Mouse (Mus musculus) induced T-regulatory cell, adult 2 months (primary cell): ENCODE measurements at regions not wholly inside any gene's neighbourhood (a gene's known extent, or its start where the extent isn't known, plus 50 kb on each side); places are given as distances from the start of the nearest gene placed in this dataset.
A peak's percentile ranks its signal among the peaks of the same experiment; 100 is the strongest.

Experiments used
- DNase-seq: peaks from one replicate; pipeline ENCODE4 v3.0.0-alpha.2; 2012; ENCODE audit warnings: low read depth

GRCm38 (mm10) chr13:102135210-102135609 is 367.2 kb upstream of the Pik3r1 start:
- DNase-seq = no peak

GRCm38 (mm10) chr13:102142986-102143385 is 375.0 kb upstream of the Pik3r1 start:
- no peak for DNase-seq

DNA sequence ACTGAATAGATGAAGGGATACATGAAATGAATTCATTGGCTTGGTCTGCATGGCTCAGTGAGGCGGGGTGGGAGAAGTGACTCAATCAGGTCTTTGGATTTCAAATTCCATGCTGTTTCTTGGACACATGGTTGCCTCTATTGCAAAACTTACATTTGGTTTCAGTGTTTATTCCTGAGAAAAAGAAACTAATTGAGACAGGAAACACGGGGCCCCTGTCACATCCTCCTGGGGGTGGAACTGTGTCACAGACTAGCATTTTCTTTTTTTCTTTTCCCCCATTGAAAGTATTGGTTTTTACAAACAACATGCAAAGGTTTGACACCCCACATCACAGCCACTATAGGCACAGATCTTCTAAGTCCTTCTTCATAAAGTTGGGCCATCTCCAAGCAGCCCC is 375.8 kb upstream of the Pik3r1 start:
- peak; percentile 21 for DNase-seq

- DNase-seq = no peak
These were observed 380.0 kb upstream of the Pik3r1 start for GRCm38 (mm10) chr13:102148039-102148438.

GRCm38 (mm10) chr13:102153785-102154608 is 386.0 kb upstream of the Pik3r1 start:
- no peak for DNase-seq

DNA sequence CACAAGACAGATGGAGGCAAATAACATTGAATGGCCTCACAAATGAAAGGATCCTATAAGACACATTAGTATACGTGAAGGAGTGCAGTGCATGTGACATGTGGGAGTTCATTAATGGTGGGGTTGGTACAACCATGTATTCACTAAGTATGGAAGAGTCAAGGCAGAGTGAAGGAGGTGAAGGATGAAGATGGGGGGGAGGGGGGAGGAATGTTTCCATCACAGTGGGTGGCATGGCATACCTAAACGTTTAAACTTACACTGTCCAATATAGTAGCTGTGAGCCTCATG is 386.5 kb upstream of the Pik3r1 start:
- no peak for DNase-seq

DNA sequence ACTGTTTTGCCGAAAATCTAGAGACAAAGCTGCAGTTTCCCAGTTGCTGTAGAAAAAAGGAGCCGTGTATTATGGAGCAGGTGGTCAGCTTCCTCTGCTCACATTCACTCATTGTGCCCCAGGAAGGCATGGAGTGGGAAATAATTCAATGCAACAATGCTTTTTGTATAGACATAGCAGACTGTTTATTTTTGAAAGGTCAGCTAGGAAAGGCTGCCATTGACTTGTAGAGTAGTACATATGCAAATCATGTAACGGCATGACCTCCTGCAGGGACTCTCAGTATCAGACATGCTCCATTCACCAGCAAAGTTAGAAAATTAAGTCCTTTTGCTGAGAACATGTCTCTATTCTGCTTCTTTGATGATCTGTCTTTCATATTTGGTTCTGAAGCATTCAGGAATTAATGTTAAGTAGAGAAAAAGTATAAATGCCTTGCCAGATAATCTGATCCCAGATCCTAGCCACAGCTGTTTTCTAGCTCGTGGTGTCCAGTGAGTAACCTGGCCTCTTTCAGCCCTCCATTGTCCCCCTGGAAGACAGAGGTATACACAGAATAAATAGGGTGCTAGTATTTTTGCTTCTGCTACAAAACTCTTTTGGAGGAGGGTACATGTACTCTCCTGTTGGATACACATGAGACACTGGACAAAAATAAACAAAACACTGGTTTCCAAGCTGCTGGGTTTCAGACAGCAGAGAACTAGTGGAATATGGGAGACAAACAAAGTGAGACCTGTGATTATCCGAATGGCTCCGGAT is 389.5 kb upstream of the Pik3r1 start:
- DNase-seq = no peak

DNA sequence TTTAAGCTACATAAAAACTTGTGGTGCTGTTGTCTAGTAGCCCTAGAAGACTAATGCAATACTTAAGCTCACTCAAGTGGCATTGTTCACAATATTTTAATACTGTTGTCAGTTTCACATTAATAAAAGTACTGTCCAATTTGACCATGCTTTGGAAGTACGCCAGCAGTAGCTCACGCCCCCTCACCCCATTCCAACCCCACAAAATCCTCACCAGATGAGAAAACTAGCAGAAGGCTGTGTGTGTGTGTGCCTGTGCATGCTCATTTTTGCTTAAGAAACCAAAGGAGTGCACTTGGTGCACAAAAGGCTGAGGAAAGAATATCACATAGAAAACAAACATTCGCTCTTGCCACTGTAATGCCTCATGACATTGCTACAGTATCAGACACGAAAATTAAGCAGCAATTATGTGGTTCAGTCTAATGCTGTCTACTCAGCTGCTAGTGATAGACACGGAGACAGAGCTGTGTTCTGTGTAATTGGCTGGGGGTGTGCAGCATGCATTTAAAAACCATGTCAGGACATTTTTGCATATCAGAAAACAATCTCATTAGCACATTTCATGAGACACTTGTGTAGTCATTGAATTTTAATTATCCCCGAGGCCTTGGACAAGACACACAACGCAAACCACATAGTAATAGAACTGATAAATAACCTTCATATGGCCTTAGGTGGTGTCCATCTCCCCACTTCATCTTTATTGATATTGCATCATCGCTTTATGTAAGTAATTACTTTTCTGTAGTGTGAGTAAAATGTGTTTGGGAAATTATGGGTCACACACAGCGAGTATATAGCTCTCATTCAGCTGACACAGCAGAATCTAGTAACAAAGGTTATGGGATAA is 405.6 kb upstream of the Pik3r1 start:
- DNase-seq = no peak

GRCm38 (mm10) chr13:102174431-102174830 is 406.4 kb upstream of the Pik3r1 start:
- DNase-seq = no peak

DNA sequence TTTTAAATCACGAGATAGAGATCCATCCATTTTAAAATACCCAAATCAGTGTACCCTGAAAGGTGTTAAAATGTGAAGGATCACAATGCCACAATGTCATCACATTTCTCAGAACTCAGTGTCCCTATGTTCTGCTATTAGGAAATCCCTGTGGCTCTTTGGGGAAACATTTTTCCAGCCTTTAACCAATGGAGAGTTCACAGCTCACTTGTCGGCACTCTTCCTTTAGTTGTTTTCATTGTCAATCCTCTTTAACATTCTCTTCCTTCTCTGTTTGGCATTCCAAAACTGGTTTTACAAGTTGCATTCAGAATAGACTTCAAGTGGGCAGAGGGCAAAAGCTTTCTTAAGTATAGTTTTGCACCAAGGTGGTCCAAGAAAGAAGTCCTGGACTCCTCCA is 406.9 kb upstream of the Pik3r1 start:
- no peak for DNase-seq

DNA sequence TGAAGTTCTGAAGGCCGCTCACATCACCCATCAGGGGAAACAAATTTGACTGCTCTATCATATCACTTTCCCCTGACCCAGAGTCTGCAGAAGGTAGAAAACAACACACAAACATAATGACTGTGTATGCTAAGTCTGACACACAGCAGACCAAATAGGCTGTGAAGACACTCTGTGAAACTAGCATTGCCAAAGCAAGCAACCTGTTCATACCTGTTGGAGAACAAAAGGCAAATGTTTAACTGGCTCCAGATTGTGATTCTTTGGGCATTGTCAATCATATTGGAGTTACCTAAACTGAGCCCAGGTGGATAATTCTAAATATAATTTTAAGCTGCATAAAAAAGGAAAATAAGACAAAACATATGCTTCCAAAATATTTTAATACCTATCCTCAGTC is 407.4 kb upstream of the Pik3r1 start:
- DNase-seq = no peak

DNA sequence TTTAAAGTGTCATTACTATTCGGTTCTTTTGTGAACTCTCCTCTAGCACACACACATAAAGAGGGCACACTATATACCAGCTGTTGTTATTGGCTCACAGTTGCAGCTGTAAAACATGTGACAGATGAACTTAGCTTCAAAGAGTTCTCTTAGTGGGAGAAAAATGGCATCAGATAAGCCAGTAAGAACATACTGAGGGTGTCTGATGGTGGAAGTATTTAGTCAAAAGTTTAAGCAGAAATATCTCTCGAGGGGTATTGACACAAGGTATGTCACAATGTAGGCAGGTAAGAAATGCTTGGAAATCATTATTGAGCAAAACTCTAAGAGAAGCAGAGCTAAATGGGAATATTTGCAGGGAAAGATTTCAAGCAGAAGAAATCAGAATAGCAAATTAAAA is 408.4 kb upstream of the Pik3r1 start:
- DNase-seq = no peak

GRCm38 (mm10) chr13:102194716-102195115 is 426.7 kb upstream of the Pik3r1 start:
- no peak for DNase-seq

DNA sequence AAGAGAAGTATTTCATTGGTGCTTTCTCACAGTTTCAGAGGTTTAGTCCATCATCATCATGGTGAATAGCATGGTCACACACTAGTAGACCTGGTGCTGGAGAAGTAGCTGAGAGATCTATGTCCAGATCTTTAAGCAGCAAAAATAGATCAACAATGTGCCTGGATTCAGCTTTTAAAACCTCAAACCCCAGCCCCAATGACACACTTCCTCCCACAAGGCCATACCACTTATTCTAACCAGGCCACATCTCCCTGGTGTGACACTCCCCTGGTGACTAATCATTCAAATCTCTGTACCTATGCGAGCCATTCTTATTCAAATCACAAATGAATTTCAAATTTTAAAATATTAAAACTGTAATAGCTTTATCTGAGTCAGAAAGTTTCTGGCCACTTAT is 434.3 kb upstream of the Pik3r1 start:
- no peak for DNase-seq

- DNase-seq = no peak
These were observed 450.5 kb upstream of the Pik3r1 start for GRCm38 (mm10) chr13:102218486-102218885.

- DNase-seq = no peak
These were observed 462.3 kb upstream of the Cd180 start for GRCm38 (mm10) chr13:102231048-102231447.

- DNase-seq = no peak
These were observed 460.9 kb upstream of the Cd180 start for GRCm38 (mm10) chr13:102232291-102232936.

DNA sequence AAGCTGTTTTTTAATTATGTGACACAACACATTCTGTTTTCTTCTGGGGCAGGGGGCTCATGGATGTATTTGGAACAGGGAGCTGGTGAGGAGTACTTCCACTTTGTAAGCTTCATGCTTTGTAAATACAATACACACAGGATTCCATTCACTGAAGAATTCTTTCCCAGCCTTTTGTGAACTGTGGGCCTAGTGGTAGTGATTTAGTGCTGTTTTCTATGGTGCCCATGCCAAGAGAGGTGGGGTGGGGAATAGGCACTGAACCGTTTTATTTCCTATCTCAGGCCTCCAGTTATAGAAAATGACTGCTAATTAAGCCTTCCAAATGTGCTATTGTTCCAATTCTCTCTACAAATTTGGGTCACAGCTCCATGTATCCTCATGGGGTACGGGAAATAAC is 442.5 kb upstream of the Cd180 start:
- DNase-seq = no peak

- DNase-seq = no peak
These were observed 441.6 kb upstream of the Cd180 start for GRCm38 (mm10) chr13:102251709-102252108.

GRCm38 (mm10) chr13:102255401-102256371 is 437.7 kb upstream of the Cd180 start:
- DNase-seq = no peak

DNA sequence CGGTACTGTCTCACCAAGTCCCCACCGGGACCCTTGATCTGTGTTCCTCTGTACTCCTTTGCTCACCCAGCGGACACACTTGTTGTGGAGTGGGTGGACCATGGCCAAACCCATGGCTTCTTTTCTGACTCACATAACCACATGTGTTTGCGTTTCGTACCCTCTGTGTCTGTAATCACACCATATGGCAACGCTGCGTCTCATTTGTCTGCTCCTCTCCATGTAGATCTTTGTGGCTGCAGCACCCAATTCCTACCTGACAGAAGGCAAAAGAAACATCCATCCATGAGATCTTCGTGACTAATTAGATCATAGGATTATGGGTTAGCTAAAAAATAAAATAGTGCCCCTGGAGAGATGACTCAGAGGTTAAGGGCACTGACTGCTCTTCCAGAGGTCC is 435.2 kb upstream of the Cd180 start:
- DNase-seq = no peak
